Mouse (Mus musculus): Measurements from ENCODE around the gene Calml4. TPM values are rescaled to one million over a fixed set of nuclear protein-coding genes. Genes with fewer than 3 reads are reported as not detected.

The Calml4 gene
- total RNA-seq (2014; rRNA removed) (2.6 and 6.5 TPM in 2 replicates), polyA plus RNA-seq (2015; fragmentation: Nextera tagmentation; extraction: Ambion mirVana) (13.0 and 13.5 TPM in 2 replicates)

DNA sequence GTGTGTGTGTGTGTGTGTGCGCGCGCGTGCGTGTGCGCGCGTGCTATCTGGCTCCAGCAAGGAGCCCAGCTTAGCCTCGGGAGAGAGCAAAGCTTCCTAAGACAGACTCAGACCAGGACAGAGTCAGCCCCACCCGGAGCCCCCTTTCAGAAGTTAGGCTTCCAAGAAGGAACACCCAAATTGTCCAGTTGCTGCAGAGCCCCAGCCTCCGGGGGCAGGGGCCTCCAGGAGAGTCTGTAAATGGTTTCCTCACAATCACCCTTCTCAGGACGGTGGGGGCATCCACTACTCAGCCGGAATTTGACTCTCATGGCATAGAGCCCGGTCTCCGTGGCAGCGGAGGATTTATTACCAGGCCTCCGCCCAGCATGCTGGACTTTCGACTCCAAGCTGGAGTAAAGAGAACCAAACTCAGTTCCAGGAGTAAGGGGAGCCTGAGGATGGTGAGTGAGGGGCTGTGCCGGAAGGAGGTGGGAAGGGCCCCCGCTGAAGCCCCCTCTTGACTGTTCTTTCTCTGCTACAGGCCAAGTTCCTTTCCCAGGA is at the start of gene Calml4:
Calml4 (plus strand) TSS at position 362 of the 543 bp plus-strand sequence.
- Histone ChIP-seq H3K9ac (no peak within 1 kb of the TSS), H3K9me3 (ENCODE audit: low read length) (no peaks in the 10 kb centered on the region), H3K4me1 (ENCODE audit: insufficient read depth) (no peaks in the 10 kb centered on the region), H3K4me2 (ENCODE audit: low read depth) (no peak within 1 kb of the TSS), H3K27me3 (ENCODE audit: insufficient read depth, low read length) (no peaks in the 10 kb centered on the region), H3K27ac (ENCODE audit: low read depth, low read length) (no peak within 1 kb of the TSS), H3K36me3 (ENCODE audit: insufficient read depth) (no peaks in the 10 kb centered on the region), H3K4me3 (ENCODE audit: low read depth, low read length) (no peak within 1 kb of the TSS)
- DNase-seq: peak; percentile 13
- WGBS: 52% methylated on average over 20 of the region's 20 CpGs
- ATAC-seq: no peak
- TF ChIP-seq CTCF (IDR thresholded peaks at IDR 0.05; ENCODE audit: low read depth): no peak

DNA sequence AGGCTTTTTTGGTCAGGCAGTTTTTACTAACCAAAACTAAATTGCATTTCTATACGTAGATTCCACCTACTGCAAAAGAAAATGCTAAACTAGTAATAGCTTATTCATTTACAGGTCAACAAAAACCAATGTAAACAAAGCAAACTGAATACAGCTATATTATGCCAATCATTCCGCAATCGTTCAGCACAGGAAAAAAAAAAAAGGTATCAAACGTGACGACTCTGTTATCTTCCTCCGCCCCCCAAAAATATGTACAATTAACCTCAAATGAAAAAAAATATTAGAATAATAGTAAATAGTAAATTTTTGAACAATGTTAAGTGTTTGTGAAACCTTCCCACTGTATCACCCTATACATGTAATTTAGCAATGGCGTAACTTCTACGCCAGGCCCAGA is 47.8 kb upstream of the Calml4 start:
- peak overlapping the region; percentile 91 for H3K4me3 ChIP-seq (ENCODE audit: low read depth, low read length)
- DNase-seq (no peak), ATAC-seq (no peak)
- H3K4me1 ChIP-seq (ENCODE audit: insufficient read depth): peaks cover 22% of the 10 kb centered on the region
- no peaks in the 10 kb centered on the region for H3K9me3 ChIP-seq (ENCODE audit: low read length)
- peak overlapping the region; percentile 68 for H3K4me2 ChIP-seq (ENCODE audit: low read depth)
- 0 out of 2 replicates have a peak overlapping the region, but pooled peaks have one; percentile 97 for H3K27ac ChIP-seq (ENCODE audit: low read depth, low read length)
- peak overlapping the region; percentile 90 for H3K9ac ChIP-seq
- H3K27me3 ChIP-seq (ENCODE audit: insufficient read depth, low read length): no peaks in the 10 kb centered on the region
- no peaks in the 10 kb centered on the region for H3K36me3 ChIP-seq (ENCODE audit: insufficient read depth)
- 12% methylated on average over 8 of the region's 8 CpGs for WGBS
- TF ChIP-seq CTCF (IDR thresholded peaks at IDR 0.05; ENCODE audit: low read depth): no peak

DNA sequence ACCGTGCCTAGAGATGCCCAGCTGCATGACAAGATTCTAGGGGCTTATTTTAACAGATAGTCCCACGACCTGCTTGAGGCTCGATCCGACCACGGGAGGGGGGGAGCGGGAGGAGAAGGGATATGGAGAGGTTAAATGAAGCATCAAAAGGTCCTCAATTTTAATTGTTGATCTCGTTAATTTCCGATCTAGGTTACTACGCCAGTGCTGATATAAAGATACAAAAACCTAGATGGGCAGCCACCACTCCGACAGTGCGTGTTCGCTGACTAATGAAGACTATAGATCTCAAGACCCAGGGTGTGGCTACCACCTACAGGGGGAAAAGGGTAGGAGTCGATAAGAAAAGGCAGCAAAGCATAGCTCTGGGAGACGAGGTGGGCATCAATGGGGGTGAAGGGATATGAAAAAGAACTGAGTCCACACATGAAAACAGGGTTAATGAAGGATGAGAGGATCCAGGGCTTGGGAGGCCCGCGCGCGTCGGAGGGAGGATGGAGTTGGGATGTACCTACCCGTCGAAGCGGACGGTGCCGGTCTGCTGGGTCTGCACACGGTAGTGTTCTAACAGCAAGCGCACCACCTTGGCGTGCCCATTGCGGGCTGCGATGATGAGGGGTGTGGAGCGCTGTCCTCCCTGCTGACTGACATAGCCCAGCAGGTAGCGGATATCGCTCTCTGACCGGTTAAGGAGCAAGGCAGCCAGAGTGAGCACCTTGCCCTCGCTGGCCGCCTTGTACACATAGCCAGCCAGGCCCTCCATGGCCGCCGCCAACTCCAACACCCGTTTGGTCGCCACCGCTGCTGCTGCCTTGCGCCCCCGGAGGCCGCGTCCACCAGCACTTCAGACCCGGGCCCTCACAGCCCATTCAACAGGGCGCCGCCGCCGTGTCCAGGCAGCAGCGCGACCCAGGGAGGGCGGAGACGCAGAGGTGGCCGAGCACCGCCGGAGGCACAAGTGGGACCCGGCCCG is 47.1 kb upstream of the Calml4 start:
- H3K9ac ChIP-seq: peak overlapping the region; percentile 90
- under 1% methylated on average over 54 of the region's 58 CpGs for WGBS
- H3K27ac ChIP-seq (ENCODE audit: low read depth, low read length): peak overlapping the region; percentile 97
- ATAC-seq (peak; percentile 64), DNase-seq (peak; percentile 59)
- no peaks in the 10 kb centered on the region for H3K27me3 ChIP-seq (ENCODE audit: insufficient read depth, low read length)
- H3K4me3 ChIP-seq (ENCODE audit: low read depth, low read length): peak overlapping the region; percentile 91
- H3K36me3 ChIP-seq (ENCODE audit: insufficient read depth): no peaks in the 10 kb centered on the region
- peaks cover 22% of the 10 kb centered on the region for H3K4me1 ChIP-seq (ENCODE audit: insufficient read depth)
- peak overlapping the region; percentile 68 for H3K4me2 ChIP-seq (ENCODE audit: low read depth)
- H3K9me3 ChIP-seq (ENCODE audit: low read length): no peaks in the 10 kb centered on the region
- peak; percentile 56 for TF ChIP-seq CTCF (IDR thresholded peaks at IDR 0.05; ENCODE audit: low read depth)

DNA sequence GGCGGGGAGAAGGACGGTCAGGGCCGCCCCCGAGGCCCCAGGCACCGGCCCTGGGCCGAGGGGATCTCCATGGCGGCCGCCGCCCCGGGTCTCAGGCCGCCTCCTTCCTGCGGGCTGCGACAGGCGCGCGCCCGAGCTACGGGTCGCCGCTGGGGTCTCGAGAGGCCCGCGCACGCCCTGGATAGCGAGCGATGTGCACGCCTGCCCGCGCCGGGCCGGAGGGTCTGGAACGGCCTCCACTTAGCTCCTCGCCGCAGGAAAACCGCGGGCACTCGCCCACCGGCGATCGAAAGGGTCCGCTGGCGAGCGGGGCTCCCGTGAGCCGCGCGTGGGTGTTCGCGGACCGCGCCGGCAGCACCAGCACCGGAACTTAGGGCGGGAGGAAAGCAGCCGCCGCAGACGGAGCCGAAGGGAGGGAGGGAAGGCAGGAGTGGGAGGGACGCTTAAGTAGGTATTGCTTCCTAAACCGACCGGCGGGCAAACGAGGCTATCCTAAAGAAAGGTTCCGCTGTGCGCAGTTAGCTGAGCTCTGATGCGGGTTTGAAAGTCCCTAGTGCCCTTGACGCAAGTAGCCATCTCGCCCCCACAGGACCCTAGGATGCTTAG is 46.3 kb upstream of the Calml4 start, which contains the start of gene Fem1b:
Fem1b (minus strand) TSS at position 419 of the 606 bp plus-strand sequence.
- no peaks in the 10 kb centered on the region for H3K27me3 ChIP-seq (ENCODE audit: insufficient read depth, low read length)
- no peaks in the 10 kb centered on the region for H3K9me3 ChIP-seq (ENCODE audit: low read length)
- peak within 1 kb of the TSS; percentile 91 for H3K4me3 ChIP-seq (ENCODE audit: low read depth, low read length)
- H3K36me3 ChIP-seq (ENCODE audit: insufficient read depth): no peaks in the 10 kb centered on the region
- H3K4me1 ChIP-seq (ENCODE audit: insufficient read depth): peaks cover 22% of the 10 kb centered on the region
- ATAC-seq: peak; percentile 94
- H3K4me2 ChIP-seq (ENCODE audit: low read depth): peak within 1 kb of the TSS; percentile 68
- 2% methylated on average over 54 of the region's 68 CpGs for WGBS
- peak within 1 kb of the TSS; percentile 97 for H3K27ac ChIP-seq (ENCODE audit: low read depth, low read length)
- DNase-seq: peak; percentile 95
- TF ChIP-seq CTCF (IDR thresholded peaks at IDR 0.05; ENCODE audit: low read depth): no peak
- H3K9ac ChIP-seq: peak within 1 kb of the TSS; percentile 90

DNA sequence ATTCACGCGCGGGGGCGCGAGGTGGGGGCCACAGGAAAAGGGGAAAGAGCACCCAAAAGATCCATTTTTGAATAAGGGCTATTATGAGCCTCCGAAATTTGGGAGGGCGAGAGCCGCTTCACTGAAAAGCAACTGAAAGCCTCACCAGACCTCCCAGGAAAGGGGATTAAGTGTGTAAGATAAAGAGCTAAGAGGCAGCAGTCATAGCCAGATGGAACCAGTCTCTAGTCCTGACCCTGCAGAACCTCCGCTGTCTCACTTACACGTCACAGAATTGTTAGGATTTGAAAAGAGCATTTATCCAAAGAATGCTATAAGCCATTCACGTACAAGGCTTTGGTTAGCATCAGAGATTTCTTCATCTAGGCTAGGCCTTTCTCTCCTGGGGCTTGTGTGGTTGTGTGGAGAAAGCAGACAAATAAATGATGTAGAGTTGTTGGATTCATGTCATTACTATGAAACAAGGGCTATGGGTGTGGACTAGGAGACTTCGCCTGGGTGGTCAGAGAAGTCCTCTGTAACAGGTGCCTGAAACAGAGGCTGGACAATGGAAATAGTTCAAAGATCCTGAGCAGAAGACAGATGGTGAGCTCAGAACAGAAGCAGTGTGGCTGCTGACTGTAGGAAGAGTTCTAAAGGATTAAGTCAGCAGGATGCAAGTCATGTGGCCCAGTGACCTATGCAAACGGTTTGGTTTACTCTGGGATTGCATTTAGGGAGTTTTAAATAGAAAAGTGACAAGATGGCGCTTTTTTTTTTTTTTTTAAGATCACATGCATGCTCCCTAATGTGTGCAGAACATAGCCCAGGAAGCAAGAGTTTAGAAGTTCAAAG is 45.4 kb upstream of the Calml4 start:
- WGBS: 6% methylated on average over 14 of the region's 14 CpGs

DNA sequence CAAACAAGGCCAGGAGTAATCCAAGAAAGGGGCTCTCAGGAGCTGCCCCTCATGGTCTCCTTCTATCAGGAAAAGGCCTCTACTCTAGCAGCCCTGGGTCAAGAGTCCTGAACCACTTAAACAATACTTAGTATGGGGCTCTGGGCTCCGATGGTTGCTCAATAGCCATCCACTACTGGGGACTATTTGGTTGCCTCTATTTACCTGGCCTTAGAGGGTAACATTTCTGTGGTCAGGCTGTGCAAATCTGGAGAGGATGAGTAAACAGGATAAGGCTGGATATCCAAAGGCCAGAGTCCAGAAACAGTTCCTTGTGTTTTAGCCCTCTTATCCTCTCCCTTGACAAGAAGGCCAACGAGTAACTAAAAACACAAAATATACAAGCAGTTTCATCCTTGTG is 43.1 kb upstream of the Calml4 start:
- Histone ChIP-seq H3K4me1 (ENCODE audit: insufficient read depth) (0 out of 2 replicates have a peak, but pooled peaks cover 8% of the 10 kb centered on the region), H3K36me3 (ENCODE audit: insufficient read depth) (no peaks in the 10 kb centered on the region), H3K4me2 (ENCODE audit: low read depth) (no peak overlapping the region), H3K27ac (ENCODE audit: low read depth, low read length) (no peak overlapping the region), H3K9me3 (ENCODE audit: low read length) (no peaks in the 10 kb centered on the region), H3K4me3 (ENCODE audit: low read depth, low read length) (no peak overlapping the region), H3K9ac (no peak overlapping the region), H3K27me3 (ENCODE audit: insufficient read depth, low read length) (no peaks in the 10 kb centered on the region)
- 85% methylated on average over 2 of the region's 2 CpGs for WGBS
- ATAC-seq: no peak
- no peak for DNase-seq
- no peak for TF ChIP-seq CTCF (IDR thresholded peaks at IDR 0.05; ENCODE audit: low read depth)

More for the DNA sequence above, 45.4 kb upstream of the Calml4 start:
- ATAC-seq (peak; percentile 16; the same call in 1 of the 2 replicates), DNase-seq (no peak)
- H3K36me3 ChIP-seq (ENCODE audit: insufficient read depth): no peaks in the 10 kb centered on the region
- H3K4me2 ChIP-seq (ENCODE audit: low read depth): peak overlapping the region; percentile 68
- no peak for TF ChIP-seq CTCF (IDR thresholded peaks at IDR 0.05; ENCODE audit: low read depth)
- H3K27ac ChIP-seq (ENCODE audit: low read depth, low read length): peak overlapping the region; percentile 97
- H3K4me3 ChIP-seq (ENCODE audit: low read depth, low read length): peak overlapping the region; percentile 91
- peaks cover 22% of the 10 kb centered on the region for H3K4me1 ChIP-seq (ENCODE audit: insufficient read depth)
- no peaks in the 10 kb centered on the region for H3K27me3 ChIP-seq (ENCODE audit: insufficient read depth, low read length)
- H3K9ac ChIP-seq: peak overlapping the region; percentile 90
- H3K9me3 ChIP-seq (ENCODE audit: low read length): no peaks in the 10 kb centered on the region
